Mouse (Mus musculus) ES-Bruce4 (cell line): Measurements from ENCODE around the gene Arhgap10. TPM values are rescaled to one million over a fixed set of nuclear protein-coding genes. Genes with fewer than 3 reads are reported as not detected.

Experiments used
- H3K27ac ChIP-seq: 2 replicates; pipeline ENCODE4 v1.5.1; 2012; ENCODE audit warnings: low read length, inconsistent platforms; ENCODE audit not compliant: insufficient read depth
- H3K27me3 ChIP-seq: 2 replicates; pipeline ENCODE4 v1.6.1; 2012; ENCODE audit warnings: mild to moderate bottlenecking, low read length, inconsistent platforms; ENCODE audit not compliant: control insufficient read depth, poor library complexity, insufficient read depth, severe bottlenecking
- H3K36me3 ChIP-seq: 2 replicates; pipeline ENCODE4 v1.6.1; 2012; ENCODE audit warnings: inconsistent platforms, mild to moderate bottlenecking, low read length, moderate library complexity; ENCODE audit not compliant: control insufficient read depth, poor library complexity, insufficient read depth, severe bottlenecking
- H3K4me1 ChIP-seq: one replicate; pipeline ENCODE4 v1.8.1; 2011; ENCODE audit warnings: low read length; ENCODE audit not compliant: control insufficient read depth, insufficient read depth
- H3K4me3 ChIP-seq: 2 replicates; pipeline ENCODE4 v1.5.1; 2011; ENCODE audit warnings: low read depth, mild to moderate bottlenecking, low read length
- H3K9ac ChIP-seq: 2 replicates; pipeline ENCODE4 v1.6.1; 2012; ENCODE audit warnings: low read depth, mild to moderate bottlenecking, inconsistent platforms; ENCODE audit not compliant: poor library complexity, severe bottlenecking
- H3K9me3 ChIP-seq: replicated peaks from 2 replicates; pipeline ENCODE4 v1.6.1; 2012; ENCODE audit warnings: mild to moderate bottlenecking, low read length, inconsistent platforms; ENCODE audit not compliant: control insufficient read depth, poor library complexity, insufficient read depth, severe bottlenecking
- CTCF ChIP-seq: IDR thresholded peaks from one replicate; pipeline ENCODE4 v1.8.1; 2011; ENCODE audit warnings: low read depth, low read length
- EP300 ChIP-seq: IDR thresholded peaks from 2 replicates; pipeline ENCODE4 v1.6.1; 2011; ENCODE audit warnings: low read depth, low read length; ENCODE audit not compliant: insufficient read depth
- POLR2A ChIP-seq: IDR thresholded peaks from one replicate; pipeline ENCODE4 v1.8.1; 2011; ENCODE audit warnings: low read length; ENCODE audit not compliant: insufficient read depth
- polyA plus RNA-seq: library from polyadenylated mRNA; stranded (reverse); fragments of >200 nt; gene quantifications from 2 replicates; pipeline ENCODE4 v1.2.4, GENCODE M21; 2011; ENCODE audit warnings: low read depth; ENCODE audit not compliant: missing spikeins, insufficient read depth, insufficient read length

Gene Arhgap10
- polyA plus RNA-seq, 1 experiment = 26.0 TPM

DNA sequence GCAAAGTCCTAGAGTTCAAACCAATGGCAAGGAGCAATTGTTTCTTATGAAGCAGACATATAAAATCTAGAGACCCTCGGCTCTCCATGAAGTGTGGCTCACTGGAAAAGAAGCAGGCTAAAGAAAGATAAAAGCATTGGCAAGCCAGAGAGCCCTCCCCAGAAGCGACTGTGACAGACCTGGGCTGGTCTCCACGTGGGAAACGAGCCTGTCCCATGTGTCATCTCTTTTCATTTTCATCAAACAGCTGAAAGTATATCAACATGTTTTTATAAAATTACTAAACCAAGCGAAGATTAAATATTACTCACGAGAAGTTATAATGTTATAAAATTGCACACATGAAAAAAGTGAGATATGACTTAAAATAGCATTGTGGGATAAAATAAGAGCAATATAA, 89.7 kb downstream of the Arhgap10 start:
- Histone ChIP-seq H3K9me3 (no peaks in the 10 kb centered on the region), H3K27me3 (no peaks in the 10 kb centered on the region), H3K36me3 (no peaks in the 10 kb centered on the region), H3K9ac (no peak overlapping the region), H3K4me1 (no peaks in the 10 kb centered on the region), H3K4me3 (no peak overlapping the region), H3K27ac (no peak overlapping the region)
- TF ChIP-seq EP300 = no peak
- TF ChIP-seq POLR2A = no peak
- TF ChIP-seq CTCF = no peak

DNA sequence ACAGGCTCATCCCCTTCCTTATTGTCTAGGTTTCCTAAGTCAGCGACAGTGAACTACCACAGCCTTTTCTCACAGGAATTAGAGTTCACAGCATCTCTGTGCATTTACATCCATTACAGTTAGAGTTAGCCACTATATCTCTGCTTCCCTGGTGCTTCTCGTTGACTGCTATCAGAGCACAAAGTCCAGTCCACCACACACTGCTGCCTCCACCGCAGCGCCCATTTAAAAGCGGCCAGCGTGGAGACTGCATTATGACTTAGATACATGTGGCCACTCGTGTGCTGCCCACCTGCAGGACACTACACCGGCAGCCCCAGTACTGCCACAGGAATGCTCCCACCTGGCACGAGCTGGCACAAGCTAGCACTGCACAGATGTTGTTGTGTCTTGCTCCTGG, 90.3 kb downstream of the Arhgap10 start:
- H3K4me3 ChIP-seq = no peak overlapping the region
- TF ChIP-seq CTCF = no peak
- no peak for TF ChIP-seq EP300
- no peak for TF ChIP-seq POLR2A
- H3K4me1 ChIP-seq = no peaks in the 10 kb centered on the region
- H3K27me3 ChIP-seq = no peaks in the 10 kb centered on the region
- no peaks in the 10 kb centered on the region for H3K36me3 ChIP-seq
- H3K9ac ChIP-seq = no peak overlapping the region
- no peaks in the 10 kb centered on the region for H3K9me3 ChIP-seq
- no peak overlapping the region for H3K27ac ChIP-seq

- Histone ChIP-seq H3K4me1 (no peaks in the 10 kb centered on the region), H3K4me3 (no peak overlapping the region), H3K27ac (no peak overlapping the region), H3K27me3 (no peaks in the 10 kb centered on the region), H3K9ac (no peak overlapping the region), H3K9me3 (no peaks in the 10 kb centered on the region), H3K36me3 (no peaks in the 10 kb centered on the region)
- TF ChIP-seq CTCF = no peak
- no peak for TF ChIP-seq POLR2A
- no peak for TF ChIP-seq EP300
Measured at GRCm38 (mm10) chr8:77423850-77424249, 93.9 kb downstream of the Arhgap10 start.

- Histone ChIP-seq H3K4me1 (no peaks in the 10 kb centered on the region), H3K9me3 (no peaks in the 10 kb centered on the region), H3K27me3 (no peaks in the 10 kb centered on the region), H3K9ac (no peak overlapping the region), H3K27ac (no peak overlapping the region), H3K36me3 (no peaks in the 10 kb centered on the region), H3K4me3 (no peak overlapping the region)
- no peak for TF ChIP-seq EP300
- no peak for TF ChIP-seq CTCF
- no peak for TF ChIP-seq POLR2A
Measured at GRCm38 (mm10) chr8:77422632-77423252, 95.0 kb downstream of the Arhgap10 start.

DNA sequence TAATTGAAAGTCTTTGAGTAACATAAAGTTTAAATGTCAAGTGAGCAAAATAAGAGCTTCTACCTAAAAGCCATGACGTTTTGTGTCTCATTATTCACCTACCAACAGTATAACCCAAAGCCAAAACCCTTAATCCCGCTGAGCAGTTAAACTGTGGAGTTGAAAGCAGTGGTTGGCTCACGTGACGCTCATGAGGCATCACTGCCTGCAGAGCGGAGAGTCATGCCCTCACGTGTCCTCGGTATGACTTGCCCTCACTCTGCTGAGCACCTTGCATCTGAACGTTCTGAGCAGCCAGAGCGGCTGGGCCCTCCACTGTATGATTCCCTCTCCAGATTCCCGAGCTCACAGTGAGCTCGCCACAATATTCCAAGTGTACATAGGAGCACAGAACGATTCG, 96.2 kb downstream of the Arhgap10 start:
- Histone ChIP-seq H3K27ac (no peak overlapping the region), H3K4me3 (no peak overlapping the region), H3K36me3 (no peaks in the 10 kb centered on the region), H3K27me3 (no peaks in the 10 kb centered on the region), H3K4me1 (no peaks in the 10 kb centered on the region), H3K9ac (no peak overlapping the region), H3K9me3 (no peaks in the 10 kb centered on the region)
- no peak for TF ChIP-seq CTCF
- no peak for TF ChIP-seq POLR2A
- no peak for TF ChIP-seq EP300

GRCm38 (mm10) chr8:77419731-77420130, 98.0 kb downstream of the Arhgap10 start:
- H3K27ac ChIP-seq = no peak overlapping the region
- no peak overlapping the region for H3K9ac ChIP-seq
- no peak overlapping the region for H3K4me3 ChIP-seq
- no peaks in the 10 kb centered on the region for H3K27me3 ChIP-seq
- no peaks in the 10 kb centered on the region for H3K9me3 ChIP-seq
- TF ChIP-seq POLR2A (no peak), CTCF (peak; percentile 15)
- H3K4me1 ChIP-seq = no peaks in the 10 kb centered on the region
- H3K36me3 ChIP-seq = no peaks in the 10 kb centered on the region

DNA sequence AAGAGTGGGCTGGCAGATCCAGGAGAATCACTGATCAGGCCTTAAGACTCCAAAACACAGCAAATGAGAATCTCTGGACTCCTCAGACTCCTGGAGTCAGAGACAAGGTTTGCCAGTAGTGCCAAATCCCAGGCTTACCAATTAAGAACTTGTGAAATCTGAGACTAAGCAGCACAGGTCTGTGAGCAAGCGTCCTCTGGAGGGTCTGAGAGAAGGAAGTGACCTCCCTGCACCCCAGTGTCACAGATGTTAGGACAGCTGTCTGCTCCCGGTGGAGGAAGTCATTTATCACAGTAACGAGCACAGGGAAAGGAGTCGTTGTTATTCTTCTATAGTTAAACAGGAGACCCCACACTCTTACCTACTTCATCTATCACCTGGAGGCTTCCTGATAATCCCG, 101.0 kb downstream of the Arhgap10 start:
- Histone ChIP-seq H3K27ac (no peak overlapping the region), H3K9ac (no peak overlapping the region), H3K27me3 (no peaks in the 10 kb centered on the region), H3K9me3 (no peaks in the 10 kb centered on the region), H3K36me3 (no peaks in the 10 kb centered on the region), H3K4me3 (no peak overlapping the region), H3K4me1 (no peaks in the 10 kb centered on the region)
- no peak for TF ChIP-seq POLR2A
- no peak for TF ChIP-seq CTCF
- no peak for TF ChIP-seq EP300
